Mouse (Mus musculus) cerebellum, adult (tissue): ENCODE measurements around the gene Lipc.

ENCODE experiments used
- ATAC-seq: cut with Nextera tagmentation; 2 replicates; pipeline ENCODE4 v1.9.2; 2017; ENCODE audit warnings: mild to moderate bottlenecking, moderate library complexity, mixed read lengths; ENCODE audit not compliant: insufficient number of reproducible peaks, low FRiP score, low TSS enrichment

The Lipc gene

GRCm38 (mm10) chr9:70832231-70832630 lies 119.8 kb downstream of the Lipc start:
- no peak for ATAC-seq

GRCm38 (mm10) chr9:70830844-70831529 lies 121.0 kb downstream of the Lipc start:
- ATAC-seq, result no peak

- ATAC-seq, result no peak
Measured at GRCm38 (mm10) chr9:70829784-70830488, 122.1 kb downstream of the Lipc start.

- no peak for ATAC-seq
Measured at GRCm38 (mm10) chr9:70827911-70828310, 124.1 kb downstream of the Lipc start.

- ATAC-seq, result no peak
Measured at GRCm38 (mm10) chr9:70824103-70824502, 127.9 kb downstream of the Lipc start.

GRCm38 (mm10) chr9:70818739-70819138 lies 133.3 kb downstream of the Lipc start:
- ATAC-seq, result no peak

GRCm38 (mm10) chr9:70817396-70817795 lies 134.6 kb downstream of the Lipc start:
- no peak for ATAC-seq

- no peak for ATAC-seq
Measured at GRCm38 (mm10) chr9:70816701-70817305, 135.2 kb downstream of the Lipc start.

- ATAC-seq, result no peak
Measured at GRCm38 (mm10) chr9:70812551-70812950, 139.5 kb downstream of the Lipc start.

- no peak for ATAC-seq
Measured at GRCm38 (mm10) chr9:70807714-70808113, 144.3 kb downstream of the Lipc start.

- ATAC-seq, result no peak
Measured at GRCm38 (mm10) chr9:70806069-70806468, 146.0 kb downstream of the Lipc start.

- no peak for ATAC-seq
Measured at GRCm38 (mm10) chr9:70802816-70803215, 149.2 kb downstream of the Lipc start.

- ATAC-seq, result no peak
Measured at GRCm38 (mm10) chr9:70801761-70802160, 150.3 kb downstream of the Lipc start.

GRCm38 (mm10) chr9:70800588-70801315 lies 151.3 kb downstream of the Lipc start:
- no peak for ATAC-seq

- ATAC-seq, result no peak
Measured at GRCm38 (mm10) chr9:70795439-70795757, 156.6 kb downstream of the Lipc start.

GRCm38 (mm10) chr9:70794643-70795438 lies 157.2 kb downstream of the Lipc start:
- ATAC-seq, result no peak

GRCm38 (mm10) chr9:70790621-70791020 lies 161.4 kb downstream of the Lipc start:
- no peak for ATAC-seq

- no peak for ATAC-seq
Measured at GRCm38 (mm10) chr9:70788705-70789104, 163.3 kb downstream of the Lipc start.

GRCm38 (mm10) chr9:70782191-70782590 lies 169.8 kb downstream of the Lipc start:
- ATAC-seq, result peak; percentile 66; the same call in 1 of the 2 replicates

GRCm38 (mm10) chr9:70775517-70775916 lies 176.5 kb downstream of the Lipc start:
- no peak for ATAC-seq
